Mouse (Mus musculus) cerebral cortex, adult 2 months (tissue): Measurements from ENCODE around the gene Abcb1b.

Source experiments
- WGBS: fragments of 180-500 bp; shearing (Covaris S2); methylation state at CpG from one replicate; pipeline ENCODE4 v1.1.7; 2018; 5-methylcytosine and 5-hydroxymethylcytosine counted together

The Abcb1b gene

DNA sequence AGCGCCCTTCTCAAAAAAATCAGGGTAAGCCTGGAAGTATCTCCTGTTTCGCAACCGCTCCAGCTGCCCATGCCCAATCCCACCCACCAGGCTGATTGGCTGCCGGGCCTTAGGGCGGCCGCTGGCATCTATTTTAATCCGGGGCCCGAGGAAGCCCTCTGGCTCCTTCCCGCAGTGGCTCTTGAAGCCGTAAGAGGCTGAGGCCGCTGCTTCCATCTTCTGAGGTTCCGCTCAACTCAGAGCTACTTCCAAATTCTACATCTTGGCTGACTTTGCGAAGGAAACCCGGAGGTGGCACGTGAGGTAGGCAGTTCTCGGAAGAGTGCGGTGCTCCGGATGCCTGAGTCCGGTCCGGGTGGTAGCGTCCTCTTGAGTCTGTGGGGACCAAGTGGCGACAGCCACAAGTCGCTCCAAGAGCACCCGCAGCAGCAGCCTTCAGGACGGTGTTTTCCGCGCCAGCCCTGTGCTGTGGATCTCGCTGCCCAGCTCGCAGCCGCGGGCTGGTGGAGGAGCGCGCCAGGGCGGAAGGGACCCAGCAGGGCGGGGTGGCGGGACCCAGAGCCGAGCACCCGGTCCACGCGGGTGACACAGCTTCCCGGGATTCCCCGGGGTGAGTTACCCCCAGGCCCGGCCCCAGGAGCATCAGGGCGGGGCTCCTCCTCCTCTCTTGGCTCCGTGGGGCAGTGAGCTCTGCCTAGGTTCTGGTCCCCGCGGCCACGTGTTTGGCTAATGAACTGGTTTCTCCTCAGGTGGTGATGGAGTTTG lies at the start of gene Abcb1b:
Abcb1b (plus strand) TSS at position 161 of the 765 bp plus-strand sequence.
- under 1% methylated on average over 48 of the region's 48 CpGs for WGBS

DNA sequence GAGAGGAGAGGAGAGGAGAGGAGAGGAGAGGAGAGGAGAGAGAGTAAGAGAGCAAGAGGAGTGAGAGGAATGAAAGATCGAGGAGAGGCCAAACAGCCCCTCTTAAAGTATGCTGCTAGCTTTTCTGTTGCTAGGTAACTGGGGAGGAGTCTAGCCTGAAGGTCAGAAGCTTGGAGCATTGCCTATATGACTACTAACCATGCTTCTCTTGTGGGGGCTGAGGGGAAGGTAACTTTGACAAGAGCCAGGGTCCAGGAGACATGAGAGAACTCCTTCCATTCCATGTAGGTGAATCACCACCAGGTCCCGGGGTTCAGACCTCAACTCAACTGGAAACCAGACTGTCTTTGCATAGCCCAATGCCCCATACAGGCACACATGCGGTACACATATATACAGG lies 25.1 kb upstream of the Abcb1b start:
- WGBS, result 78% methylated on average over 3 of the region's 3 CpGs

DNA sequence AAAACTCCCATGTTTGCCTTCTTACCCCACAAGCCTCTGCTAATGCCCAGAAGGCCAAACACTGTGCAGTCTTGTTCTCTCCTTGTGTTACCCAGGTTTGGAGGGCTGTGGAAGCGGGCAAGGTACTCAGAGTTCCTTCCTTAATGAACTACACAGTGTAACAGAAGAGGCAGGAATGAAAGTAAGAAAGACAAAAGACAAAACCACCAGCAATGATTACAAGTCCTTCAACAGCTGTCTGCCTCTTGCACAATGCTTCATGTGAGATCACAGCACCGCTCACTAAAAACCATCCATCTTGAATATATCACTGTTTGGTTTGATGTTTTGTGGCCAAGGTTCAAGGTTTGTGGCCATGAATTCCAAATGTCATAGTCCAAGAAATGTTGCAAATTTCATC lies 19.6 kb upstream of the Abcb1b start:
- 82% methylated on average over 2 of the region's 2 CpGs for WGBS

DNA sequence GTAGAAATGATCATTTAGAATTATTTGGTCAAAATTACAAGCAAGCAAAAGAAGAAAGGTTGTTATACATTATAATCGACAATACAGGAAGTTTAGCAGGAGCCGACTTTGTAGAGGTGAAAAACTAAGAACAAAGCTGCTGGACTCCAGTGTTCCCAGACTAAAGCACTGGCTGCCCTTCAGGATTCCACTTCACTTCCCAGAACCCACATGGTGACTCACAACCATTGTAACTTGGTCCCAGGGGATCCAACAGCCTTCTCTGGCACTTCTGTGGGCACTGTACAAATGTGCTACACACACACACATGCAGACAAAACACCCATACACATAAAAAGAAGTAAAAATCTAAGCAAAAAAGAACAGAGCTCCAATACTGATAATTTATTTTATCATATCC lies 19.2 kb upstream of the Abcb1b start:
- WGBS, result 80% methylated on average over 2 of the region's 2 CpGs

DNA sequence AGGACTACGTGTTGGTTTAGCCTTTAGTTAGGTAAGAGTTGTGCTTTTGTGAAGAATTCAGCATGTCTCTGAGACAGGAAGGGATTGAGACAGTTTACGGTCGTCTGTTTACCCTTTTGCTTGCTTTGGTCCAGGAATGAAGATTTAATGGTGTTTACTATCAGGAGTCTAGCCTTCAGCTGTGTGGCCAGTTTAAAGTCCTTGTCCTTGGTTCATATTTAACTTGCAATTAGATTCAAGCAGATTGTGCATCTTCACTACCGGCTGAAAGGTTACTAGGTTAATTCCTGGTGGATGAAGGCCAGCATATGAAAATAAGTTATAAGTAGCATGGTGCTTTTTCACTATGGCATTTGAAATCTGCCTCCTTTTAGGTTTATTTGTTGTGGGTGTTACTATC lies 5.7 kb upstream of the Abcb1b start:
- 77% methylated on average over 4 of the region's 4 CpGs for whole genome bisulfite sequencing

DNA sequence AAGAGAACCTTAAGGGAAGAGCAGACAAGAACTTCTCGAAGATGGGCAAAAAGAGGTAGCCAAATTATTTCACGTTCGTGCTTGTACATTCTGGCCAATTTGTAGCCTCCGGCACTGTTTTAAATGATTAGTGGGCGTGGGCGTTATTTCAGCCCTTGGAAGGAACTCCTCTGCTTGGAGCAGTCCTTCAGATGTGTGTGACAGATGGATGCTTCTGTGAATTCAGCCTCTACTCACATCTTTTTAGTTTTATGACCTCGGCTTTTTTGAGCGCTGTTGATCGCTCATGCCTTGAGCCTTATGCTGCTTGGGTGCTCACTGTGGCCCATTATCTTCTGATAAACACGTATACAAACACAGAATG lies 787 bp downstream of the Abcb1b start:
- 25% methylated on average over 10 of the region's 10 CpGs for WGBS

DNA sequence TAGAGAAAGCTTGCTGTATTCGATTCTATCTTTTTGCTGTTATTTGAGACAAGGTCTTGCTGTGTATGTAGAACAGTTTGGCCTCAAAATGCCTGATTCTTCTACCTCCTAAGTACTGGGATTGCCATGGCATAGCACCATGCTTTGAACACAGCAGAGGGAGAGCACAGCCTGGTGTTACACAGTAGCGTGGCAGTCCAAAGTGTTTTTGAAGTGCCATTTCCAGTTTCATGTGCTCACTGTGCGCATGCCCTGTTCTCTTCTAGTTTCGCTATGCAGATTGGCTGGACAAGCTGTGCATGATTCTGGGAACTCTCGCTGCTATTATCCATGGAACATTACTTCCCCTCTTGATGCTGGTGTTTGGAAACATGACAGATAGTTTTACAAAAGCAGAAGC lies 7.8 kb downstream of the Abcb1b start:
- WGBS, result 78% methylated on average over 5 of the region's 5 CpGs

DNA sequence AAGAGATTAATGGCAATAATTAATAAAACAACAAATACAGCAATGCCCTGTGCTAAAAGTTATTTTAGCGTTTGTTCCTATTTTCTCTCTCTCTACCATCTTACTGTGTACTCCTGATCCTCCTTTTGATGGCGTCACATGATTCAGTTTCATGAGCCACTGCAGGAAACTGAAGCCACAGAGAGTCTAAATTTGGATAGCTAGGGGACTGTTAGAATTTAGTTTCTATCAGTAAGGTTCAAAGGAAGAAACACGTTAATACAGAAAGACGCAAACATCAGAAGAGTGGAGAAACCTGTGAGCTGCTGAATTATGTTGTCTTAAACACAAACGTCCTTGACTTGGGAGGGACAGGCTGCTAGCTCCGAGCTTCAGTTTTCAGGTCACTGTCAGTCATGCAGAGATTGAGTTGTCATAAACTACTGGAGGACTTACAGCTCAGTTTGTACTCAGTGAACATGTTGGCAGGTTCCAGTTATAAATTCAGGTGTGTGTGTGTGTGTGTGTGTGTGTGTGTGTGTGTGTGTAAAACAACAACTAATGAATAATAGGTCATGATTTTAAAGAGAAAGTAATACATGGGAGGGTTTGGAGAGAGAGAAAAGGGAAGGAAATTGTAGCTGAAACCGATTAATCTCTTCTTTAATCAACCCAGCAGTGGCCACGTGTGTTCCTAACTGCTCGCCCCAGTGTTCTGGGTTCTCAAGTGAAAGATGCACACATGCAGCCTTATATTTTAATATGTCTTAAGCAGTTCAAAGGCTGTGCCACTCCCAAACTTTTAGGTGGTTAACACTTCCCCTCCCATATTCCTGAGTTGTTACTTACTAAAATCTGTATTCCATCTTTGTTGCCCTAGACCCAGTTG lies 9.4 kb downstream of the Abcb1b start:
- 88% methylated on average over 9 of the region's 9 CpGs for WGBS

DNA sequence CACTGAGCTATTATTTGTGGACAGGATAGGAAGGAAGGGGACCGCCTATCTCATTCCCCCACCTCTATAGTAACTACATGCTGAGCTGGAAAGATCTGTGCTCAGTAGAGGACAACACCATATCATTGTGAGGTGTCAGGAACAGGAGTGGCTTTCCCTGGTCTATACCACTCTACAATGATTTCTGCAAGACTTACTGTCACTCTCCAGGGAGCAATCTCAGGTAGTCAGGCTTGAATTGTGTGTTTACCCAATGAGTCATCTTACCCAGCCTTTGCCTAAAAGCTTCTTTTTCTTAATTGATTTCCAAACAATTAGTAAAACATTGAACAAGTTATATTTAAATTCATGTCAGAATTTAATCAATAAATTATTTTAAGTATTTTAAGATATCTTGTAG lies 15.9 kb downstream of the Abcb1b start:
- WGBS, result 91% methylated on average over 1 of the region's 1 CpGs

DNA sequence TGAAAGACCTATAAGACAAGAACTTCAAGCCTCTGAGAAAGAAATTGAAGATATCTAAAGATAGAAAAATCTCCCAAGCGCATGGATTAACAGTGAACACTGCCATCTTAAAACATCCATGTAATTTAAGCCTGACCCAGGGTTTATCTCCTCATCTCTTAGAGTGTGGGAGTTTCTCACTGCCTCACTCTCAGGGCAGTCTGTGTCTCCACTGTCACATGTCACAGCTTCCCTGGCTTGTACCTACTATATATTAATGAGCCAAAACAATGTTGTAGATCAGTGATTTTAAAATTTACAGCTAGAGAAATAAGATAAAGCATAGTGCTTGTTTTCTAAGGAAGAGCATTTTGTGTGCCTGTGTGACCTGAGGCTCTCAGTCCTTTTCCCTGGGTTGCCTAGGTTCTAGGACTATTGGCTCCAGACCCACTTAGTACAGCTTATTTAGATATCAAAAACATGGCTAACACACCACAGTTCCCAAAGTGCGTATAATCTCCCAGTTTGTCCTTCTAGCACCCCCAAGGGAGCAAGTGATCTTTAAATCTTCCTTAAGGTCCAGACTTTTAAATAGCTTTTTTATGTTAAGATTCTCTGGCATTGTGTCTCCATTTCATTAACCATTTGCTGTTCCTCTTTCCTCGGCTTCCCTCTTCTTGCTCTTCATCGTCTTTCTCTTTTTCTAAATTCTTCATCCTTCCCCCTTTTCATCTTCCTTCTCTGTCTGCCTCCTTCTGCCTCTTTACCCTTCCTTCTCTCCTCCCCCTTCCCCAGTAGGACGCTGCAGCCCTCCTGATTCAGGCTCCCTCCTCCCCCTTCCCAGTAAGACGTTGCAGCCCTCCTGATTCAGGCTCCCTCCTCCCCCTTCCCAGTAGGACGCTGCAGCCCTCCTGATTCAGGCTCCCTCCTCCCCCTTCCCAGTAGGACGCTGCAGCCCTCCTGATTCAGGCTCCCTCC lies 22.0 kb downstream of the Abcb1b start:
- WGBS, result 15% methylated on average over 8 of the region's 8 CpGs

DNA sequence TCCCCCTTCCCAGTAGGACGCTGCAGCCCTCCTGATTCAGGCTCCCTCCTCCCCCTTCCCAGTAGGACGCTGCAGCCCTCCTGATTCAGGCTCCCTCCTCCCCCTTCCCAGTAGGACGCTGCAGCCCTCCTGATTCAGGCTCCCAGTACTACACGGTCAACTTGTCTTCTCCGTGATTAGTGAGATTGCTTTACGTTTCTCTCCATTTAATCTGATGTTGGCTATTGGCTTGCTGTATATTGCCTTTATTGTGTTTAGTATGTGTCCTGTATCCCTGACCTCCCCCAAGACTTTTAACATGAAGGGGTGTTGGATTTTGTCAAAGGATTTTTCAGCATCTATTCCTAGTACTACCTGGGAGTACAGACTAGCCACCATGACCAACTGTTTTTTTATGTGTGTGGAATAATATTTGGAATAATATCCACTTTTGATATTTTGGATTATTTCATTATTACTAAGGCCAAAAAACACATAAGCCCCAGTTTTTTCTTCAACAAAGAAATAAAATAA lies 22.7 kb downstream of the Abcb1b start:
- 7% methylated on average over 5 of the region's 6 CpGs for WGBS

DNA sequence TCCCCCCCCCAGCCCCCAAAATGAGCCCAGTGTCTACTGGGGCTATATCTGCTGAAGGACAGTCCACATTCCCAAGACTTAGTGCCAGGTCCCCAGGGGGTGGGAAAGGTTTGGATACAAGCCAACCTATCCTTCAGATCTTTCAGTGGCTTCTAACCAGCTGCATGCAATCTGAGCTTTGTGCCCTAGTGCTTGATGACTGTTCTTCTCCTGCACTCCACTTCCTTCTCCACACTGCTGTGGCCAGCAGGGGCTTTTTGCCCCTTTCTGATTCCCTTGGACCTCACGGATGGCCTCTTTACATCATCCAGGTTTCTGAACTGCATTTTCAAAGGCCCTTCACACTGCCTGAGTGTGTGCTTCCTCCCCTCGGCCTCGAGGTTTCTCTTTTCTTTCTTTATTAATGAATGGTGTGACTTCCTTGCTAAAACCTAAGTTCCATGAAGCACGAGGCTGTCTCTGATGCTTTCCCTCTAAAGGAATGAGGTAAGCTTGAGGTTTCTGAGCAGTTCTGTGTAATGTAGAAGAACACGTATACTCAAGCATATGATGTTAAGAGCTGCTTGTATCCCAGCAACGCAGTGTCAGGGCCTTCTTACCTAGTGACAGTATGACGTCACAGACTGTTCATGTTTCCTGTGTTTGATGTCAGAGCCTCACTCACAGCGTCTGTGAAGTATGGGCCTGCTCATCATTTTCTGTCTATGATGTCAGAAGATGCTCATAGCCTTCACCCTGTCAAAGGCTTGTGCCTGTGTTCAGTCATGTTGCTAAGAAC lies 40.9 kb downstream of the Abcb1b start:
- WGBS, result 67% methylated on average over 8 of the region's 8 CpGs

DNA sequence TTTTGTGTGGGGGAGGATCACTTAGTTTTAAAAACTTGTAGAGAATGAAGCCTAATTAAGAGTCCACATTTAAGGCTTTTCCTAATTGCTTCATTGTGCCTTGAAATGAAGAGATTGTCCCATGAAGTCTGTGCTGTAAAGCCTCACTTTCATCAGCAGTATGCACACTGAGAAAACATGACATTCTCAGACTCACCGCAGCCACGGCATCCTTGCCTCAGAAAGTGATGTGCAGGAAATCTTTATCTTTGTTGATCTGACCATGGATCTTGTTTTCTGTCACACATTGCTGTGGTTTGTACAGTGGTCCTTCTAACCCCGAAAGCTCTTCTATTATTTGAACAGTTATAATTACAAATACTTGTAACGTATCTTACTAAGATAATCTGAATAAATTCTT lies 41.7 kb downstream of the Abcb1b start:
- WGBS, result 88% methylated on average over 4 of the region's 4 CpGs

DNA sequence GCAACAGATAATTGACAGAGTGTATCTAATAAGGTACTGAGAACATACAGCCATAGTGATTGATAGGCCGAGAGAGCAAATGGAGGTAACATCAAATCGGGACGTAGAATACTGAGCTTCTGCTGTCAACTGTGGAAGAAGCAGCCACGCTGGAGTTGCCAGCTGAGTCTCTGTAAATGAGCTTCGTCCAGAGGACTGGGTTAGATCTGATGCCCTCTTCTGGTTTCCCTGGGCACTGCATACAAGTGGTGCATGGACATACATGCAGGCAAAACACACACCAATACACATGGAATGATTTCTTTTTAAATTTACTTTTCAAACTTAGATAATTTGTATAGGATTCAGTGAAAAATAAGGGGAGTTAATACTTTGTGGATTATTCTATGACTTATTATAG lies 42.9 kb downstream of the Abcb1b start:
- WGBS, result 54% methylated on average over 5 of the region's 5 CpGs

DNA sequence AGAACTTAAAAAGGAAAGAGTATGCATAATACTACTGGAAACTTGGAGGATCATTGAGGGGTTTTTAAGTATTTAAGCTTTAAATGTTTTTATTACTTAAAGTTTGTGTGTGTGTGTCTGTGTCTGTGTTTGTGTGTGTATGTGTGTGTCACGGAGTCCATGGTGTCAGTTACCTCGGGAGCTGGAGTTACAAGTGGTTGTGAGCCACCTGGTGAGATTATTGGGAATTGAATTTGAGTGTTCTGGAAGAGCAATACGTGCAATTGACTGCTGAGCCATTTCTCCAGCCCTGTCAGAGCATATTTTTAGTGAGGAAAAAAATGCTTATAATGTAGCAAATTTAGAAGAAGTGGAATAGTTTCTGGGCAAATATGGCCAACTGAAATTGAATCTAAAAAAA lies 44.9 kb downstream of the Abcb1b start:
- 45% methylated on average over 3 of the region's 3 CpGs for WGBS

DNA sequence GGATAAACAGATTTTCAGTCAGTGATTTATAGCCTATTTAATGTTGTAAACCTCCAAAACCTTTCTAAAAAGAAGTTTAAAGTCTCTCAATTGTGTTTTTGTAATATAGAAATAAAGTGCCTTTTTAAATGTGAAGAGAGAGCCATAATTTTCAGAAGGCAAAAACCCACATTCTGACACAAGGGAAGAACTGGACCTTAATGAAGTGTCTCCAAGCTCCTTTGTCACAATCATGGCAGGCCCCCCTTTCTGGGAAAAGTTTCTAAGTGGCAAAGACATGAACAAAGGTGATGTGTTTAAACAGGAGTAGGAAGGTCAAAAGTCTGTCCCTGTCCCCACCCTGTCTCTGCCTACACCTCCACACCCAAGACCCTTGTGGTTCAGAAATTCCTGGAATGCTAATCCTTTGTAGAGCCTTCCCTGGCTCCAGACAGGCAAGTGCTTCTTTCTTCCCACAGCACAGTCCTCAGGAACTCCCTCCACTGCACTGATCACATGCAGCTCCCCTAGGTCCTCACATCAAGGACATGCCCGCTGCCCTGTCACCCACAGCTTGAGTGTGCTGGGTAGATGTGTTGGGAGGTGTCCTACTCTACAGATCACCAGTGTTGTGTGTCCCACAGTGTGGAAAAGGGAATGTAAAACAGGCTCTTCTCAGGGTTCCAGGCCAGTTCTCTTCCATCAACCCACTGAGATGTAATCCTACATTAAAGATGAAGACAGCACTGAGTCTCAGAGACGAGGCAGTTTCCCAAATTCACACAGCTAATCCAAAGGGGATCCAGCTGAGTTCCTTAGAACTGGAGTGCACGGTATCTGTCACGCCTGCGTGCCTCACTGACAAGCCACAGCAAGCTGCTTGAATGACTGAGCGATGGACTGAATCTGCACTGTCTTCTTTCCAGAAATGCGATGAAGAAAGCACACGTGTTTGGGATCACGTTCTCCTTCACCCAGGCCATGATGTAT lies 50.9 kb downstream of the Abcb1b start:
- WGBS, result 74% methylated on average over 8 of the region's 9 CpGs

DNA sequence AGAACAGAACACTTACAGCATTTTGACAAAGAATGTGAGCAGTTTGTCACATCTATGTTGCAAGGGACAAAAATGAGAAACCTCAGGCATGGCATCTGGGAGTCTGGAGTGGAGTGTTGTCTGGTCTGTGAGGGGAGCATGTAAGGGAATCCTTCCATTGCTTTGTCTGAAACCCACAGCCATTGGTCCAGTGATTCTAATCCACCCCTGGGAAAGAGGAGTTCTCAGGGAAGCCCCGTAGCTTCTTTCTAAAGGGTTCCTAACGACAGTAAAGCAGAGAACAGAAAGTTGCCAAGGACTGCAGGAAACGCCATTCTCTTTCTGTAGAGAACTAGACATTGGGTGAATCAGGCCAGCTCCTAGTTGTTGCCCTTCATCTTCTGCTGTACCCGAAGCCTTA lies 52.9 kb downstream of the Abcb1b start:
- WGBS, result 76% methylated on average over 4 of the region's 4 CpGs

DNA sequence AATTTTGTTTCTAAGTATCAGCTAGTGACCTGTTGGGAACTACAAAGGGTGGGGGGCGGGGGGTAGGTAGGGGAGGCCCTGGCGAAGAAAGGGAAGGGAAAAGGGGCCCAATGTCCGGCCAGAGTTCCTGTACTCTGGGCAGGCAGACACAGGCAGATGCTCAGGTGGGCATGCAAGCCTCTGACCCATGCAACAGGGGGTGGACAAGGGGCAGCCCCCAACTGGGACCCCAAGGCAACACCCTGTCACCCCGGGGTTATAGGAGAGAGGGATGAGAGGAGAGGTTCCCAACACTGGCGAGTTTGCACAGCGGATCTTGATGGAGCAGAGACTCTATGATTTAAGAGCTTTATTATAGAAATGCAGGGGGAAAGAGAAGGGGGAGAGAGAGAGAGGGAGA lies 59.3 kb downstream of the Abcb1b start:
- 83% methylated on average over 6 of the region's 6 CpGs for WGBS

DNA sequence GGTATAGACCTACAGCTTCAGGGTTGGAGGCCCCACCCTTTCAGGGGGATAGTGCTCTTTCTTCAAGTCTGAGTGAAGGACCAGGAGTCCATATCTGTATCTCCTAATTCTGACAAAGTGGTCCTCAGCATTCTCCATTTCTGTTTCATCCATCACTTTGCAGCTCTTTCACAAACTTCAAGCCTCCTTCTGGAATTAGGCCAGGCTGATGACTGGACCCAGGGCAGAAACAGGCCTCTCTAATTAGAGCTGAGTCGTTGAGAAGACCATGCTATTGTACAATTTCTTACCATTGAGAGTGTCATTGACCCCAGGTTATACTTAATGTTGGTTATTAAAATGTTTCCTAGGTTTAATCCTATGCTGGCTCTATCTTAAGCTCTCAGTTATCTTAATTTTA lies 63.9 kb downstream of the Abcb1b start:
- 80% methylated on average over 1 of the region's 1 CpGs for WGBS
